Mouse (Mus musculus): ENCODE data around the gene Cox19. TPM values are rescaled to one million over a fixed set of nuclear protein-coding genes. Genes with fewer than 3 reads are reported as not detected.
"Not testable (repeated sequence)": the region's sequence is repeated elsewhere in the genome, so short reads cannot be mapped to it uniquely, and the experiment has no call there.

Gene Cox19
- 14.4 and 17.2 TPM in 2 replicates for total RNA-seq (2017)

GRCm38 (mm10) chr5:139351134-139351533 lies at the start of gene Cox19:
Gene Cox19 (minus strand): TSS chr5:139351418.
- no peak for ATAC-seq (ENCODE audit: extremely low read depth, insufficient number of reproducible peaks, low FRiP score, poor library complexity, severe bottlenecking)

GRCm38 (mm10) chr5:139399991-139400390 lies 48.8 kb upstream of the Cox19 start:
- ATAC-seq (ENCODE audit: extremely low read depth, insufficient number of reproducible peaks, low FRiP score, poor library complexity, severe bottlenecking) = no peak

GRCm38 (mm10) chr5:139398786-139399185 lies 47.6 kb upstream of the Cox19 start:
- no peak for ATAC-seq (ENCODE audit: extremely low read depth, insufficient number of reproducible peaks, low FRiP score, poor library complexity, severe bottlenecking)

- ATAC-seq (ENCODE audit: extremely low read depth, insufficient number of reproducible peaks, low FRiP score, poor library complexity, severe bottlenecking) = peak; percentile 84
Measured at GRCm38 (mm10) chr5:139397959-139398753, 46.9 kb upstream of the Cox19 start.

- ATAC-seq (ENCODE audit: extremely low read depth, insufficient number of reproducible peaks, low FRiP score, poor library complexity, severe bottlenecking) = no peak
Measured at GRCm38 (mm10) chr5:139397359-139397916, 46.2 kb upstream of the Cox19 start.

GRCm38 (mm10) chr5:139395528-139395927 lies 44.3 kb upstream of the Cox19 start:
- no peak for ATAC-seq (ENCODE audit: extremely low read depth, insufficient number of reproducible peaks, low FRiP score, poor library complexity, severe bottlenecking)

GRCm38 (mm10) chr5:139394399-139394798 lies 43.2 kb upstream of the Cox19 start:
- ATAC-seq (ENCODE audit: extremely low read depth, insufficient number of reproducible peaks, low FRiP score, poor library complexity, severe bottlenecking) = no peak

GRCm38 (mm10) chr5:139393197-139393588 lies 42.0 kb upstream of the Cox19 start:
- no peak for ATAC-seq (ENCODE audit: extremely low read depth, insufficient number of reproducible peaks, low FRiP score, poor library complexity, severe bottlenecking)

GRCm38 (mm10) chr5:139392219-139393196 lies 41.3 kb upstream of the Cox19 start:
- no peak for ATAC-seq (ENCODE audit: extremely low read depth, insufficient number of reproducible peaks, low FRiP score, poor library complexity, severe bottlenecking)

- no peak for ATAC-seq (ENCODE audit: extremely low read depth, insufficient number of reproducible peaks, low FRiP score, poor library complexity, severe bottlenecking)
Measured at GRCm38 (mm10) chr5:139391309-139391990, 40.2 kb upstream of the Cox19 start.

GRCm38 (mm10) chr5:139390324-139391119 lies 39.3 kb upstream of the Cox19 start:
- not testable (repeated sequence) for ATAC-seq (ENCODE audit: extremely low read depth, insufficient number of reproducible peaks, low FRiP score, poor library complexity, severe bottlenecking)

- no peak for ATAC-seq (ENCODE audit: extremely low read depth, insufficient number of reproducible peaks, low FRiP score, poor library complexity, severe bottlenecking)
Measured at GRCm38 (mm10) chr5:139389676-139390061, 38.5 kb upstream of the Cox19 start.

GRCm38 (mm10) chr5:139388694-139389675 lies 37.8 kb upstream of the Cox19 start:
- ATAC-seq (ENCODE audit: extremely low read depth, insufficient number of reproducible peaks, low FRiP score, poor library complexity, severe bottlenecking) = no peak

GRCm38 (mm10) chr5:139388195-139388570 lies 37.0 kb upstream of the Cox19 start:
- no peak for ATAC-seq (ENCODE audit: extremely low read depth, insufficient number of reproducible peaks, low FRiP score, poor library complexity, severe bottlenecking)

- no peak for ATAC-seq (ENCODE audit: extremely low read depth, insufficient number of reproducible peaks, low FRiP score, poor library complexity, severe bottlenecking)
Measured at GRCm38 (mm10) chr5:139387329-139388194, 36.3 kb upstream of the Cox19 start.

- ATAC-seq (ENCODE audit: extremely low read depth, insufficient number of reproducible peaks, low FRiP score, poor library complexity, severe bottlenecking) = no peak
Measured at GRCm38 (mm10) chr5:139386047-139386446, 34.8 kb upstream of the Cox19 start.

Measured in neutrophil, adult 5-6 weeks (primary cell).